Mouse (Mus musculus) megakaryocyte, embryonic 14.5 days (primary cell): ENCODE results near the gene Lnx1.

Source experiments
- FLI1 ChIP-seq: IDR thresholded peaks from 2 replicates; pipeline ENCODE4 v1.6.1; 2012; ENCODE audit warnings: low read length, inconsistent platforms, mixed read lengths
- GATA1 ChIP-seq: IDR thresholded peaks from 3 replicates; pipeline ENCODE4 v1.6.1; 2012; ENCODE audit warnings: mixed read lengths, low read length, inconsistent platforms, borderline replicate concordance

- TF ChIP-seq GATA1: no peak
- TF ChIP-seq FLI1: no peak
Observed at GRCm38 (mm10) chr5:74659856-74660255, 42.9 kb downstream of the Lnx1 start.
